Mouse (Mus musculus): Measurements from ENCODE around the gene Mia2. TPM values are rescaled to one million over a fixed set of nuclear protein-coding genes. Genes with fewer than 3 reads are reported as not detected.

Gene Mia2
- total and polyA plus RNA-seq, 2 experiments from 2014 or later = 21.6 to 34.2 TPM

DNA sequence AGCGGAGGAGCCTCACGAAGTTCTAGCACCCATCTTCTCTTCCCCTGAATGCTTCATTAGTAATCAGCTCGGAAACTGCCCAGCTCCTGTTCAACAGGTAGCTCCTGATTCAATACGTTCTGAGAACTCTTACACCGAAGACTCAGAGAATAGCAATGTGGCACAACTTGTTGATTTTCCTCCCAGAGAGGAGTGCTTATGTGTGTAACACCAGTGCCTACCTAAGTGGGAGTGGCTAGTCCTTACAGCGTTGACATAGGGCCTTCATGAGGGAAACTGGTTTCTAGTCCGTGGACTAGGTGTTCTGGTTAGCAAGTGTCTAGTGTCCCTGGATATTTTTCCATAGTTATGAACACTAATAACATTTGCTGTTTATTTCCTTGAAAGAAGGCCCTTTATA, 33.4 kb downstream of the Mia2 start:
- peaks cover 9% of the 10 kb centered on the region for H3K4me1 ChIP-seq (ENCODE audit: insufficient read depth, low read length)
- 43% methylated on average over 7 of the region's 7 CpGs for WGBS
- peak overlapping the region; percentile 73 for H3K4me2 ChIP-seq (ENCODE audit: low read depth, low read length, poor library complexity, severe bottlenecking)
- no peaks in the 10 kb centered on the region for H3K9me3 ChIP-seq (ENCODE audit: low read length)
- no peak overlapping the region for H3K9ac ChIP-seq (replicated peaks; ENCODE audit: low read length, poor library complexity, severe bottlenecking)
- H3K36me3 ChIP-seq (ENCODE audit: insufficient read depth, low read length) = no peaks in the 10 kb centered on the region
- no peaks in the 10 kb centered on the region for H3K27me3 ChIP-seq (ENCODE audit: insufficient read depth, low read length)
- H3K27ac ChIP-seq (ENCODE audit: low read depth, low read length) = no peak overlapping the region
- DNase-seq (ENCODE audit: low spot score) = peak; percentile 2
- ATAC-seq (ENCODE audit: low FRiP score) = no peak
- H3K4me3 ChIP-seq (ENCODE audit: low read depth, low read length) = peak overlapping the region; percentile 85; the same call in 1 of the 2 replicates
- no peak for TF ChIP-seq CTCF (IDR thresholded peaks at IDR 0.05)

DNA sequence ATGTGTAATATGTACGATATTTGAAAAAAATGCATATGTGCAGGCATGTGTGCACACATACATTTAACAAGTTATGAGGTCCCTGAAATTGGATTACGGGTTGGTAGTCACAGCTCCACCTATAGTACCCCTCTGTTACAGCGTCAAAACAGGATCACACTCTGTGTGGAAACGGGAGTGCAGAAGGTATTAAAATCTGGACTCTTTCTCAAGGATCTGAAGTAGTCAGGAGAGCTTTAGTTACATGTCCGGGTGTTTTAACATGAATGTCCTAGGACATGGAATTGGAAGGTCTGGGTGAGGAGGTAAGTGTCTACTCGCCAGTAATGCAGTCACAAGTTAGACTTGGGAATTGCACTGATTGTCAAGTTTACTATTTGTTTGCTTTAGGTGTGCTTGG, 34.0 kb downstream of the Mia2 start:
- no peak overlapping the region for H3K9ac ChIP-seq (replicated peaks; ENCODE audit: low read length, poor library complexity, severe bottlenecking)
- peak; percentile 75 for DNase-seq (ENCODE audit: low spot score)
- H3K36me3 ChIP-seq (ENCODE audit: insufficient read depth, low read length) = no peaks in the 10 kb centered on the region
- H3K4me1 ChIP-seq (ENCODE audit: insufficient read depth, low read length) = peaks cover 9% of the 10 kb centered on the region
- peak overlapping the region; percentile 85 for H3K4me3 ChIP-seq (ENCODE audit: low read depth, low read length)
- no peaks in the 10 kb centered on the region for H3K27me3 ChIP-seq (ENCODE audit: insufficient read depth, low read length)
- H3K27ac ChIP-seq (ENCODE audit: low read depth, low read length) = no peak overlapping the region
- WGBS = 5% methylated on average over 6 of the region's 6 CpGs
- peak overlapping the region; percentile 73 for H3K4me2 ChIP-seq (ENCODE audit: low read depth, low read length, poor library complexity, severe bottlenecking)
- TF ChIP-seq CTCF (IDR thresholded peaks at IDR 0.05) = peak; percentile 65
- H3K9me3 ChIP-seq (ENCODE audit: low read length) = no peaks in the 10 kb centered on the region
- ATAC-seq (ENCODE audit: low FRiP score) = no peak

DNA sequence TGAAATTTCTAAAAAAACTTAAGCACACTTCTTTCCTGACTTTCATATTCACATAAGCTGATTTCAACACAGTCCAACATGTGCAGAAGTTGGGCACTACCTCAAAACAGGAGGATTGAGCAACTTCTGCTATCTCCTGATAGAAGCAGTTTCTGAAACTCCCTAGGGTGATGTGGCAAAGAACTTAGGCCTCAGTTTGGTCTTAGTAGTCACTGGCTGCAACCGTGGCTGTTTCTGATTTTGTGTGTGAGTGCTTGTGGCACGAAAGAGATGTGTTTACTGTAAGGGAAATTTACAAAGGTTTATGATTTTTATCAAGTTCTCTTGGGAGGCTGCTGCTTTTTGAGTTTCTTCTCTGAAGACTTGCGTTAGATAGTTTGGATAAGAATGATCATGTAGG, 34.6 kb downstream of the Mia2 start:
- Histone ChIP-seq H3K27me3 (ENCODE audit: insufficient read depth, low read length) (no peaks in the 10 kb centered on the region), H3K4me3 (ENCODE audit: low read depth, low read length) (peak overlapping the region; percentile 85), H3K9me3 (ENCODE audit: low read length) (no peaks in the 10 kb centered on the region), H3K4me2 (ENCODE audit: low read depth, low read length, poor library complexity, severe bottlenecking) (peak overlapping the region; percentile 73), H3K9ac (replicated peaks; ENCODE audit: low read length, poor library complexity, severe bottlenecking) (peak overlapping the region; percentile 79; the same call in 1 of the 2 replicates), H3K4me1 (ENCODE audit: insufficient read depth, low read length) (peaks cover 9% of the 10 kb centered on the region), H3K27ac (ENCODE audit: low read depth, low read length) (no peak overlapping the region), H3K36me3 (ENCODE audit: insufficient read depth, low read length) (no peaks in the 10 kb centered on the region)
- no peak for TF ChIP-seq CTCF (IDR thresholded peaks at IDR 0.05)
- WGBS = under 1% methylated on average over 3 of the region's 3 CpGs
- peak; percentile 5 for DNase-seq (ENCODE audit: low spot score)
- ATAC-seq (ENCODE audit: low FRiP score) = no peak

DNA sequence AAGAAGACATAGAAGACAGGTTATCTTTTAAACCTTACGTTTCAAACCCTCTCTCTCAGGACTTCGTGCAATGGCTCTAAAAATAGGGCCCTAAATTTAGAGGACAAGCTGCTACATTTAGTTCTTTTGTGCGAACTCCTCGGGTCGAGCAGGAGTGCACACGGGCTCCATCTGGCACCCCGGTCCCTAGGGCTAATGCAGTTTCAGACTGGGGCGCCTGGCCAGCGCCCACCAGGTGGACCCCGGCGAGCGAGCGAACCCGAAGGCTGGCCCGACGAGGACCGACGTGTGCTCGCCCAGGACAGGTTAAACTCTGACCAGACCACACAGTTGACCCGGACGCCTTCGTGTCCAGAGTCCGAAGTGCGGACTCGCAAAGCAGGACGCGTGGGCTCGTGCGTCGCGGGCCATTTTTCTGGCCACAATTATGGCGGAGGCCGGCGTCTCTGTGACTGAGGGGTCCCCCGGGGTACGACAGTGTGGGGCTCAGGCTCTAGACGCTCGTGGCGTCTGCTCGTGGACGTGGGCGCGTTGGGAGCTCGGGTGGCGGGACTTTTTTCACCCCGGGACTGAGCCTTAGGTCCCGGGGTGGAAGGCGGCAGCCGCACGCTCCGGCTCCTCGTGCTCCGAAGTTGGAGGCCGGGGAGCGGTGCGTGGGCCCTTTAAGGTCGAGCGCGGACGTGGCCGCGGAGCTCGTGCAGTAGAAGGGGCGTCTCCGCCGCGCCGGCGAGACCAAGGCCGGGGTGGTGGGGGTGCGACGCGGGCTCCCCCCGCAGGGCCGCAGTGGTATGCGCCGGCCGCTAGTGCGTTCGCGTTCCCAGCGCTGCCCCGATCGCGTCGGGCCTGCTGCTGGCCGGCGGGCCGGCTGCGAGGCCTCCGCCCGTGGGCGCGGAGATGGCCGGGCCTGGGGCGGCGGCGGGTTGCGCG, 35.3 kb downstream of the Mia2 start:
- Histone ChIP-seq H3K27me3 (ENCODE audit: insufficient read depth, low read length) (no peaks in the 10 kb centered on the region), H3K4me2 (ENCODE audit: low read depth, low read length, poor library complexity, severe bottlenecking) (peak overlapping the region; percentile 73), H3K4me1 (ENCODE audit: insufficient read depth, low read length) (peaks cover 9% of the 10 kb centered on the region), H3K36me3 (ENCODE audit: insufficient read depth, low read length) (no peaks in the 10 kb centered on the region), H3K9ac (replicated peaks; ENCODE audit: low read length, poor library complexity, severe bottlenecking) (peak overlapping the region; percentile 79), H3K4me3 (ENCODE audit: low read depth, low read length) (peak overlapping the region; percentile 85), H3K9me3 (ENCODE audit: low read length) (no peaks in the 10 kb centered on the region), H3K27ac (ENCODE audit: low read depth, low read length) (peak overlapping the region; percentile 78)
- peak; percentile 12; the same call in 1 of the 2 replicates for TF ChIP-seq CTCF (IDR thresholded peaks at IDR 0.05)
- DNase-seq (ENCODE audit: low spot score) = peak; percentile 93
- peak; percentile 97 for ATAC-seq (ENCODE audit: low FRiP score)
- under 1% methylated on average over 79 of the region's 100 CpGs for WGBS

DNA sequence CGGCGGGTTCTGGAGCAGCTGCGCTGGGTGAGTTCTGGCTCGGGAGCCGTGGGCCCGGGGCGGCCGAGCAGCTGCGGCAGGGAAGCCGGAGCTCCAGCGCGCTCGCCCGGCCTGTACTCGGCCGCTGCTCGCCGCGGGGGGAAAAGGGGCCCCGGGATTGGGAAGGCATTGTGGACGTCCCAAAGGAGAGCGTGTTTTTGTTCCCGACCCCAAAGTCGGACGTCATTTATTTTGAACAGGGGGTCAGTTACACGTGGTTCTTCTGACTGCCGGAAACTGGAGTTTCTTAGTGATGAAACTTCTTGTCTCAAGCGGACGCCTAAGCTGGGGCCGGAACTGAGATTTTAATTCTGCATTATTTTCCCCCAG, 36.0 kb downstream of the Mia2 start:
- no peak for TF ChIP-seq CTCF (IDR thresholded peaks at IDR 0.05)
- peak; percentile 65 for DNase-seq (ENCODE audit: low spot score)
- WGBS = under 1% methylated on average over 28 of the region's 30 CpGs

DNA sequence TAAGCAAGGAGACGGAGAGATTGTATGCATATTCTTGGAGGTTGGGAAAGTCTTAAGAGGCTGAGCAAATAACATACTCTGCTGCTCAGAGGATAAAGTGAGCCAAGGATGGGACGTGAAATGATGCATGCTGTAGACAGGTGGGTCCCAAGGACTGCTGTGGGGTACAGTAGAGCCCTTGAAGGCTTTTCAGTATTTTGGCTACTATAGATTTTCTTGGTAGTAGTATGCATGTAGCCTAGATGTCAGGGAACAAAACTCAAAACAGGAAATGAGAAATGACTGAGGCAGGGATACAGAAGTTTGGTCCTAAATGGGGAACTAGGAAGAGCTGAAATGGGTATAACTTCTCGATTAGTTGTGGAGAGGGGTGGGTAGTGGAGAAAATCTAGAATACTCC, 36.9 kb downstream of the Mia2 start:
- TF ChIP-seq CTCF (IDR thresholded peaks at IDR 0.05) = no peak
- DNase-seq (ENCODE audit: low spot score) (no peak), ATAC-seq (ENCODE audit: low FRiP score) (no peak)
- H3K27me3 ChIP-seq (ENCODE audit: insufficient read depth, low read length) = no peaks in the 10 kb centered on the region
- H3K9ac ChIP-seq (replicated peaks; ENCODE audit: low read length, poor library complexity, severe bottlenecking) = no peak overlapping the region
- peak overlapping the region; percentile 85; the same call in 1 of the 2 replicates for H3K4me3 ChIP-seq (ENCODE audit: low read depth, low read length)
- H3K4me2 ChIP-seq (ENCODE audit: low read depth, low read length, poor library complexity, severe bottlenecking) = peak overlapping the region; percentile 73
- WGBS = 47% methylated on average over 3 of the region's 3 CpGs
- H3K9me3 ChIP-seq (ENCODE audit: low read length) = no peaks in the 10 kb centered on the region
- no peak overlapping the region for H3K27ac ChIP-seq (ENCODE audit: low read depth, low read length)
- no peaks in the 10 kb centered on the region for H3K36me3 ChIP-seq (ENCODE audit: insufficient read depth, low read length)
- H3K4me1 ChIP-seq (ENCODE audit: insufficient read depth, low read length) = peaks cover 9% of the 10 kb centered on the region

More for the DNA sequence above, 36.0 kb downstream of the Mia2 start:
- Histone ChIP-seq H3K9ac (replicated peaks; ENCODE audit: low read length, poor library complexity, severe bottlenecking) (peak overlapping the region; percentile 79), H3K4me1 (ENCODE audit: insufficient read depth, low read length) (peaks cover 9% of the 10 kb centered on the region), H3K36me3 (ENCODE audit: insufficient read depth, low read length) (no peaks in the 10 kb centered on the region), H3K9me3 (ENCODE audit: low read length) (no peaks in the 10 kb centered on the region), H3K27me3 (ENCODE audit: insufficient read depth, low read length) (no peaks in the 10 kb centered on the region), H3K4me3 (ENCODE audit: low read depth, low read length) (peak overlapping the region; percentile 85), H3K4me2 (ENCODE audit: low read depth, low read length, poor library complexity, severe bottlenecking) (peak overlapping the region; percentile 73), H3K27ac (ENCODE audit: low read depth, low read length) (peak overlapping the region; percentile 78)
- peak; percentile 65; the same call in 1 of the 2 replicates for ATAC-seq (ENCODE audit: low FRiP score)

Data from midbrain, postnatal 0 days (tissue).